ENCODE assay signal across 11 mouse cellular contexts in genomic region chr9:71915871-71916661, GRCm38 (mm10).
DNase-seq lines count a peak whose midpoint lies in the region; ATAC-seq and TF ChIP-seq lines count a peak whose summit lies in the region.
"Had no signal": no experiment of that assay in that cellular context is flagged by ENCODE, and none has a peak within 500 bp of the region (broad histone marks: within the 10 kb centered on the region; RNA-seq: fewer than 3 reads in every experiment).

No protein-coding gene starts in this region.

- H3K27ac ChIP-seq in liver, postnatal 0 days (ENCODE audit: low read depth) = no peak overlapping the region
- H3K27ac ChIP-seq in lung, embryonic 15.5 days = peak overlapping the region; percentile 24
- H3K27ac ChIP-seq: limb, embryonic 15.5 days had no signal

- H3K4me3 ChIP-seq in liver, postnatal 0 days (ENCODE audit: low read depth, low read length) = no peak overlapping the region
- H3K4me3 ChIP-seq in lung, embryonic 15.5 days = no peak overlapping the region
- H3K4me3 ChIP-seq: erythroblast, embryonic 14.5 days; limb, embryonic 15.5 days had no signal

- no peaks in the 10 kb centered on the region for H3K27me3 ChIP-seq in liver, postnatal 0 days (ENCODE audit: insufficient read depth, low read length)
- H3K27me3 ChIP-seq in lung, embryonic 15.5 days = no peaks in the 10 kb centered on the region
- H3K27me3 ChIP-seq: limb, embryonic 15.5 days had no signal

- H3K4me1 ChIP-seq in liver, postnatal 0 days (ENCODE audit: insufficient read depth) = no peaks in the 10 kb centered on the region
- peaks cover 11% of the 10 kb centered on the region for H3K4me1 ChIP-seq in lung, embryonic 15.5 days
- H3K4me1 ChIP-seq: limb, embryonic 15.5 days had no signal

- DNase-seq in adrenal gland, adult 2 months = peak; percentile 24
- no peak for DNase-seq in adrenal gland, postnatal 4 days (ENCODE audit: low spot score in 2 of 2)
- no peak for DNase-seq in liver, postnatal 0 days
- DNase-seq in liver = no peak
- no peak for DNase-seq in adrenal gland, postnatal 25 days
- no peak for DNase-seq in thymus, postnatal 4 days
- DNase-seq: adrenal gland, adult 8-10 months had no signal

- no peak overlapping the region for H3K9ac ChIP-seq in liver, postnatal 0 days (replicated peaks)
- H3K9ac ChIP-seq in lung, embryonic 15.5 days = no peak overlapping the region
- H3K9ac ChIP-seq: limb, embryonic 15.5 days had no signal

- H3K4me2 ChIP-seq in liver, postnatal 0 days (ENCODE audit: low read depth, low read length) = no peak overlapping the region
- H3K4me2 ChIP-seq in lung, embryonic 15.5 days = no peak overlapping the region
- H3K4me2 ChIP-seq: limb, embryonic 15.5 days had no signal

- H3K36me3 ChIP-seq in liver, postnatal 0 days (replicated peaks; ENCODE audit: insufficient read depth, low read length) = 0 out of 2 replicates have a peak, but pooled peaks cover 5% of the 10 kb centered on the region
- H3K36me3 ChIP-seq in lung, embryonic 15.5 days = 0 out of 2 replicates have a peak, but pooled peaks cover 4% of the 10 kb centered on the region
- H3K36me3 ChIP-seq: limb, embryonic 15.5 days had no signal

- TF ChIP-seq EP300 in liver, postnatal 0 days (IDR thresholded peaks at IDR 0.05; ENCODE audit: low read depth) = no peak

- no peaks in the 10 kb centered on the region for H3K9me3 ChIP-seq in liver, postnatal 0 days (ENCODE audit: low read length)
- no peaks in the 10 kb centered on the region for H3K9me3 ChIP-seq in lung, embryonic 15.5 days
- H3K9me3 ChIP-seq: limb, embryonic 15.5 days had no signal

- ATAC-seq in liver, postnatal 0 days = peak; percentile 79
- no peak for ATAC-seq in lung, embryonic 15.5 days (ENCODE audit: borderline replicate concordance, extremely low read depth, low FRiP score, low TSS enrichment)
- ATAC-seq in granulocyte monocyte progenitor cell, adult 5-6 weeks (replicated peaks; ENCODE audit: poor library complexity, severe bottlenecking) = no peak

- TF ChIP-seq CTCF in liver, postnatal 0 days (IDR thresholded peaks at IDR 0.05; ENCODE audit: low read depth) = no peak

- 81% methylated on average over 6 of the region's 6 CpGs for WGBS in liver, postnatal 0 days (ENCODE audit: insufficient replicate concordance)
- 54% methylated on average over 6 of the region's 6 CpGs for WGBS in lung, embryonic 15.5 days
